Mouse (Mus musculus): ENCODE data around the gene Dysf. TPM values are rescaled to one million over a fixed set of nuclear protein-coding genes. Genes with fewer than 3 reads are reported as not detected.
A peak's percentile ranks its signal among the peaks of the same experiment; 100 is the strongest.

The Dysf gene
- polyA plus RNA-seq, 1 experiment from 2014 or later, result 13.7 TPM

- no peak overlapping the region for H3K4me3 ChIP-seq
- H3K27me3 ChIP-seq (ENCODE audit: insufficient read depth, poor library complexity, severe bottlenecking), result peaks cover 8% of the 10 kb centered on the region; the same call in 1 of the 2 replicates
- H3K27ac ChIP-seq, result no peak overlapping the region
- no peak for DNase-seq (ENCODE audit: low spot score)
- WGBS, result 22% methylated on average over 7 of the region's 7 CpGs
- no peaks in the 10 kb centered on the region; the same call in 1 of the 2 replicates for H3K4me1 ChIP-seq
- no peaks in the 10 kb centered on the region for H3K9me3 ChIP-seq
- H3K36me3 ChIP-seq, result peaks cover 22% of the 10 kb centered on the region
Observed at GRCm38 (mm10) chr6:84094998-84095397, 86.6 kb downstream of the Dysf start.

- no peaks in the 10 kb centered on the region; the same call in 1 of the 2 replicates for H3K4me1 ChIP-seq
- WGBS, result 17% methylated on average over 7 of the region's 7 CpGs
- no peak overlapping the region for H3K4me3 ChIP-seq
- H3K27me3 ChIP-seq (ENCODE audit: insufficient read depth, poor library complexity, severe bottlenecking), result peaks cover 17% of the 10 kb centered on the region; the same call in 1 of the 2 replicates
- peaks cover 25% of the 10 kb centered on the region for H3K36me3 ChIP-seq
- no peak for DNase-seq (ENCODE audit: low spot score)
- H3K9me3 ChIP-seq, result no peaks in the 10 kb centered on the region
- no peak overlapping the region for H3K27ac ChIP-seq
Observed at GRCm38 (mm10) chr6:84095882-84096281, 87.5 kb downstream of the Dysf start.

DNA sequence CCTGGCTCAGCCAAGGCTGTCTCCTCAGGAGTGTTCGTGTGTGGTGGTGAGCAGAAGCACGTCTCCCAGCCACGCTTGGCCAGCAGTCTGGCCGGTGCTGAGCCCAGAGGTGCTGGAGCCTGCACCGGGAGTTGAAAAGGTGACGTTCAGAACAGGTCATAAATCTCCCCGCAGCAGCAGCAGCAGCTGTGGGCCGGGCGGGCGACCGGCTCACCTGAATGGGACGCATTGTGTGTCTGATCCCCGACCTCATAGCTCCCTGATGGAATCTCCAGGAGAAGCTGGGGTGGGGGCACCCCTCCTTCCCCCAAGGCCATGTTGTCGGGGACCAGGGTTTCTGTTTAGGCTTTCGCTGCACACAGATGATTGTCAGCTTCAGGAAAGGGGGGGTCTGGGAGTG lies 93.6 kb downstream of the Dysf start:
- H3K27ac ChIP-seq, result no peak overlapping the region
- H3K4me3 ChIP-seq, result no peak overlapping the region
- H3K36me3 ChIP-seq, result peaks cover 47% of the 10 kb centered on the region; the same call in 1 of the 2 replicates
- H3K9me3 ChIP-seq, result no peaks in the 10 kb centered on the region
- DNase-seq (ENCODE audit: low spot score), result no peak
- H3K27me3 ChIP-seq (ENCODE audit: insufficient read depth, poor library complexity, severe bottlenecking), result peaks cover 68% of the 10 kb centered on the region
- 64% methylated on average over 15 of the region's 15 CpGs for WGBS
- peaks cover 22% of the 10 kb centered on the region for H3K4me1 ChIP-seq

GRCm38 (mm10) chr6:84105148-84106022 lies 97.0 kb downstream of the Dysf start:
- 10% methylated on average over 40 of the region's 40 CpGs for WGBS
- Histone ChIP-seq H3K27me3 (ENCODE audit: insufficient read depth, poor library complexity, severe bottlenecking) (peaks cover 65% of the 10 kb centered on the region), H3K27ac (peak overlapping the region; percentile 65), H3K36me3 (peaks cover 47% of the 10 kb centered on the region; the same call in 1 of the 2 replicates), H3K4me1 (peaks cover 29% of the 10 kb centered on the region), H3K9me3 (no peaks in the 10 kb centered on the region), H3K4me3 (peak overlapping the region; percentile 57)
- no peak for DNase-seq (ENCODE audit: low spot score)

- H3K27ac ChIP-seq, result peak overlapping the region; percentile 65
- peak overlapping the region; percentile 57 for H3K4me3 ChIP-seq
- no peak for DNase-seq (ENCODE audit: low spot score)
- H3K4me1 ChIP-seq, result peaks cover 35% of the 10 kb centered on the region
- WGBS, result 21% methylated on average over 12 of the region's 12 CpGs
- no peaks in the 10 kb centered on the region for H3K9me3 ChIP-seq
- H3K27me3 ChIP-seq (ENCODE audit: insufficient read depth, poor library complexity, severe bottlenecking), result peaks cover 59% of the 10 kb centered on the region
- peaks cover 43% of the 10 kb centered on the region; the same call in 1 of the 2 replicates for H3K36me3 ChIP-seq
Observed at GRCm38 (mm10) chr6:84106082-84106481, 97.7 kb downstream of the Dysf start.

DNA sequence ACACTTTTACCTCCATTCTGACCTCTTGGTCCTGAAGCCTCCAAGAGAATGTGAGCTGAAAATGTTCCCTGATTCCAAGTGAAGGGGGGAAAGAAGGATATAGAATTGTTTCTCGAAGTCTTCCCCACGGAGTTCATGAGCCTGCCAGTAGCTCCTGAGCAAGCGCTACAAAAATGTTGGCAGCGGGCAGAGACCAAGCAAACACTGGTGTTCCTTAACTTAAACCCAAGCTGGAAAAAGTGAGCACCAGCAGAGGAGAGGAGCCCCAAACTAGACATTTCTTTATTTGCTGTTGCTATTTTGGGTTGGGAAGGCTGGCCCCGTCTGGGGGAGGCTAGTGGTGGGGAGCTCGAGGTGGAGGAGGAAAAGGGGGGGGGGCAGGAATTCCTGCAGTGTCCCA lies 102.0 kb downstream of the Dysf start:
- peaks cover 17% of the 10 kb centered on the region for H3K27me3 ChIP-seq (ENCODE audit: insufficient read depth, poor library complexity, severe bottlenecking)
- H3K36me3 ChIP-seq, result peaks cover 43% of the 10 kb centered on the region
- DNase-seq (ENCODE audit: low spot score), result no peak
- no peak overlapping the region for H3K4me3 ChIP-seq
- no peaks in the 10 kb centered on the region for H3K9me3 ChIP-seq
- 0 out of 2 replicates have a peak overlapping the region, but pooled peaks have one; percentile 3 for H3K27ac ChIP-seq
- WGBS, result 70% methylated on average over 6 of the region's 6 CpGs
- peaks cover 29% of the 10 kb centered on the region for H3K4me1 ChIP-seq

DNA sequence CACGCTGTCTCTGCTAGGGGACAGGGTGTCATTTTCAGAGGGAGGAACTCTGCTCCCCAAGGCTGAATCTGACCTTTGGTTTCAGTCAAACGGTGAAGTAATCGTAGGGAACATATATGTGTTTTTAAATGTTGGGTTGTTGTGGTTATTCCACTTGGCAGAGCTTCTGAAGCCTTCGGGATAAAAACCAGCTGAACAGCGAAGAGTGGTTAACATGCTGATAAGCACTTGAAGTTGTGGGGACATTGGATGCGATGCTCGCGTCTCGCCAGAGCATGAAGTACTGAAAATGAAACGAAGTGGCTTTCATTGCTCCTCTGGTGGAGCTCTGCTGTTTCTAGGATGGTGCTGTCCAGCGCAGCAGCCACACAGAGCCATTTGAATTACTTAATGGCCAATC lies 102.7 kb downstream of the Dysf start:
- 74% methylated on average over 11 of the region's 11 CpGs for WGBS
- no peak overlapping the region for H3K27ac ChIP-seq

GRCm38 (mm10) chr6:84119731-84120530 lies 111.5 kb downstream of the Dysf start:
- H3K27ac ChIP-seq, result no peak overlapping the region
- no peaks in the 10 kb centered on the region for H3K9me3 ChIP-seq
- H3K27me3 ChIP-seq (ENCODE audit: insufficient read depth, poor library complexity, severe bottlenecking), result no peaks in the 10 kb centered on the region

More for the DNA sequence above, 102.7 kb downstream of the Dysf start:
- Histone ChIP-seq H3K9me3 (no peaks in the 10 kb centered on the region), H3K4me3 (no peak overlapping the region), H3K4me1 (peaks cover 22% of the 10 kb centered on the region), H3K36me3 (peaks cover 48% of the 10 kb centered on the region), H3K27me3 (ENCODE audit: insufficient read depth, poor library complexity, severe bottlenecking) (peaks cover 16% of the 10 kb centered on the region; the same call in 1 of the 2 replicates)
- DNase-seq (ENCODE audit: low spot score), result no peak

DNA sequence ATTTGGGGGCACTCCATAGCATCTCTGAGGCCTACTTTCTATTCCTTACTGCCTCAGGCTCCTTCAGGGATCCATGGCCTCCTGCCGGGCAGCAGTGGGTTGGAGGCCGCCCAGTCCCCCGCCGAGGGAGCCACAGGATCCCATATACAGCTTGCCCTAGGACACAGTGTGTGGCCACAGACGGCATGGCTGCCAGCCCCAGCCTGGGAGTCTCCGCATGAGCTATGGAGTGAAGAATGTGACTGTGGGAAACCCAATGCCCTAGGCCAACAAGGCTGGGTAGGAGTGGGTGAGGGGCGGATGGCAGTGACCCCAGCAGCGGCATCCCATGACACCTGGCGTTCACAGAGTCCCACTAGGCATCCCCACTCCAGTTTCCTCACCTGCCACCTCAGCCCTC lies 116.2 kb downstream of the Dysf start:
- no peak overlapping the region for H3K27ac ChIP-seq

More at GRCm38 (mm10) chr6:84119731-84120530, 111.5 kb downstream of the Dysf start:
- H3K36me3 ChIP-seq, result peaks cover 27% of the 10 kb centered on the region; the same call in 1 of the 2 replicates
- H3K4me1 ChIP-seq, result peaks cover 6% of the 10 kb centered on the region; the same call in 1 of the 2 replicates
- DNase-seq (ENCODE audit: low spot score), result no peak
- WGBS, result 47% methylated on average over 24 of the region's 24 CpGs
- no peak overlapping the region for H3K4me3 ChIP-seq

DNA sequence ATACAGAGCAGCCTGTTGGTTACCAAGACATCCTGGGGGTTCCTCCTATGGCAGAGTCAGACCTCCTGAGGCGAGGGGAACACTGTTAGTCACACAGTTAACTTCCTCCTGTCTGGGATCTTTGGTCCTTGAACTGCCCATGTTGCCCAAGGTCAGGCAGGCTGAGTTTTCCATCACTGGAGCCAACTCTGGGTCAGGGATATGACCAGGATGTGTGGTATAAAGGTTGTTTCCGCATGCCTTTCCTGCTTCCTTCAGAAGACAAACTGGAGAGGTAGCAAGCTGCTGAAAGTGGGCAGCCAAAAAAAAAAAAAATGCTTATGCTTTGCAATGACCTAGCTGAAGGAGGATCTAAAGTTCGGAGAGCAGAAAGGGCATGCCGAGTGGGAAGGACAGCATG lies 116.7 kb downstream of the Dysf start:
- no peaks in the 10 kb centered on the region for H3K27me3 ChIP-seq (ENCODE audit: insufficient read depth, poor library complexity, severe bottlenecking)
- DNase-seq (ENCODE audit: low spot score), result no peak
- 79% methylated on average over 4 of the region's 4 CpGs for WGBS
- peaks cover 3% of the 10 kb centered on the region; the same call in 1 of the 2 replicates for H3K4me1 ChIP-seq
- no peak overlapping the region for H3K27ac ChIP-seq
- H3K4me3 ChIP-seq, result no peak overlapping the region
- no peaks in the 10 kb centered on the region for H3K9me3 ChIP-seq
- peaks cover 20% of the 10 kb centered on the region; the same call in 1 of the 2 replicates for H3K36me3 ChIP-seq

More for the DNA sequence above, 116.2 kb downstream of the Dysf start:
- Histone ChIP-seq H3K9me3 (no peaks in the 10 kb centered on the region), H3K27me3 (ENCODE audit: insufficient read depth, poor library complexity, severe bottlenecking) (no peaks in the 10 kb centered on the region), H3K36me3 (peaks cover 15% of the 10 kb centered on the region; the same call in 1 of the 2 replicates), H3K4me1 (peaks cover 6% of the 10 kb centered on the region; the same call in 1 of the 2 replicates), H3K4me3 (no peak overlapping the region)
- 81% methylated on average over 9 of the region's 9 CpGs for WGBS
- DNase-seq (ENCODE audit: low spot score), result no peak

DNA sequence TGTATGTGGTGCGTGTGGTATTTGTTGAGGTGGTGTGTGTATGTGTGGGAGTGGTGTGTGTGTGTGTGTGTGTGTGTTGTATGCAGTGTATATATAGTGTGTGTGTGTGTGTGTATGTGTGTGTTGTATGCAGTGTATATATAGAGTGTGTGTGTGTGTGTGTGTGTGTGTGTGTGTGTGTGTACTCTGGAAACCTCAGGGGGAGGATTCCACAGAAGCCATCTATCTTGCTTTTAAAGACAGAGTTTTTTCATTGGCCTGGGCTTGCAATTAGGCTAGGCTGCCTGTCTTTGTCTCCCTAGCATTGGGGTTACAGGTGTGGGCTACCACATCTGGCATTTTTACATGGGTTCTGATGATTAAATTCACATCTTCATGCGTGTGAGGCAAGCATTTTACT lies 119.8 kb downstream of the Dysf start:
- no peak overlapping the region for H3K27ac ChIP-seq
- no peaks in the 10 kb centered on the region for H3K27me3 ChIP-seq (ENCODE audit: insufficient read depth, poor library complexity, severe bottlenecking)
- no peak overlapping the region for H3K4me3 ChIP-seq
- peaks cover 4% of the 10 kb centered on the region; the same call in 1 of the 2 replicates for H3K4me1 ChIP-seq
- 91% methylated on average over 2 of the region's 2 CpGs for WGBS
- DNase-seq (ENCODE audit: low spot score), result no peak
- peaks cover 19% of the 10 kb centered on the region; the same call in 1 of the 2 replicates for H3K36me3 ChIP-seq
- H3K9me3 ChIP-seq, result no peaks in the 10 kb centered on the region

DNA sequence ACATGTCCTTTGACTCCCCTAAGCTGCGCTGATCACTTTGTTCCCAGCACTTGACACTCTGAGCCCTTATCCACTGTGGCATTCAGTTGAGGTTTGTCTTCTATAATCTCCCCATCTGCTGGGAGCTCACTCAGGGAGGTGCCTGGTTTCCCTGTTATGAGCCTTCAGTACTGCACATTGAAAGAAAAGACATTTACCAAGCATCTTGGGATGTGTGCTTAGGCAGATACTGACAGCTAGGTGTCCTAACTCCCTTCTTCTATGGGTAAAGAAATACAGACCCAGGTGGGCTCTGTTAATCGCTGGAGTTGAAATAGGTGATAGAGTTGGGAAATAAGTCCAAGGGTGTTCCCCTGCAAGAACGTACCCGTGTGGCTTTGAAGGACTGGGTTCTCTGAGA lies 122.5 kb downstream of the Dysf start:
- H3K27me3 ChIP-seq (ENCODE audit: insufficient read depth, poor library complexity, severe bottlenecking), result no peaks in the 10 kb centered on the region
- H3K9me3 ChIP-seq, result no peaks in the 10 kb centered on the region
- no peak overlapping the region for H3K27ac ChIP-seq
- no peak for DNase-seq (ENCODE audit: low spot score)
- peaks cover 9% of the 10 kb centered on the region; the same call in 1 of the 2 replicates for H3K36me3 ChIP-seq
- WGBS, result 83% methylated on average over 4 of the region's 4 CpGs
- H3K4me3 ChIP-seq, result no peak overlapping the region
- peaks cover 19% of the 10 kb centered on the region for H3K4me1 ChIP-seq
